Mouse (Mus musculus) stomach, postnatal 0 days (tissue): ENCODE measurements at regions not wholly inside any gene's neighbourhood (a gene's known extent, or its start where the extent isn't known, plus 50 kb on each side); places are given as distances from the start of the nearest gene placed in this dataset.

Experiments
- ATAC-seq: fragments of 200-750 bp; cut with Nextera tagmentation; 2 replicates; pipeline ENCODE4 v1.8.0; 2017; ENCODE audit not compliant: low FRiP score, low TSS enrichment
- DNase-seq: peaks from one replicate; pipeline ENCODE4 v3.0.0-alpha.2; 2016; ENCODE audit warnings: low spot score
- H3K27ac ChIP-seq: fragments of 300-500 bp; sonication (generic); replicated peaks from 2 replicates; pipeline ENCODE4 v1.5.1; 2014; ENCODE audit warnings: mild to moderate bottlenecking, control low read depth
- H3K27me3 ChIP-seq: fragments of 300-500 bp; sonication (generic); 2 replicates; pipeline ENCODE4 v1.6.1; 2014; ENCODE audit warnings: low read length; ENCODE audit not compliant: control insufficient read depth, insufficient read depth
- H3K36me3 ChIP-seq: fragments of 300-500 bp; sonication (generic); 2 replicates; pipeline ENCODE4 v1.6.1; 2014; ENCODE audit warnings: low read length, mixed read lengths; ENCODE audit not compliant: control insufficient read depth, insufficient read depth
- H3K4me1 ChIP-seq: fragments of 300-500 bp; sonication (generic); replicated peaks from 2 replicates; pipeline ENCODE4 v1.6.1; 2014; ENCODE audit warnings: antibody characterized with exemption; ENCODE audit not compliant: control insufficient read depth, insufficient read depth
- H3K4me2 ChIP-seq: fragments of 300-500 bp; sonication (generic); replicated peaks from 2 replicates; pipeline ENCODE4 v1.6.1; 2014; ENCODE audit warnings: low read depth, mild to moderate bottlenecking, control low read depth, moderate library complexity
- H3K4me3 ChIP-seq: fragments of 300-500 bp; sonication (generic); 2 replicates; pipeline ENCODE4 v1.5.1; 2014; ENCODE audit warnings: low read depth, low read length, control low read depth
- H3K9ac ChIP-seq: fragments of 300-500 bp; sonication (generic); 2 replicates; pipeline ENCODE4 v1.6.1; 2014; ENCODE audit warnings: mild to moderate bottlenecking, low read length, control low read depth, mixed read lengths
- H3K9me3 ChIP-seq: fragments of 300-500 bp; sonication (generic); 2 replicates; pipeline ENCODE4 v1.6.1; 2016; ENCODE audit warnings: low read length; ENCODE audit not compliant: control insufficient read depth
- CTCF ChIP-seq: IDR thresholded peaks from 2 replicates; pipeline ENCODE4 v1.5.1; 2016; ENCODE audit warnings: antibody characterized with exemption, low read depth, mild to moderate bottlenecking, moderate library complexity
- EP300 ChIP-seq: optimal IDR thresholded peaks from 2 replicates; pipeline ENCODE3; 2016; ENCODE audit warnings: antibody characterized with exemption
- WGBS: fragments of 180-500 bp; shearing (Covaris S2); extraction: QIAGEN DNeasy Blood & Tissue Kit; methylation state at CpG from one replicate; pipeline ENCODE4 v1.1.7; 2014; 5-methylcytosine and 5-hydroxymethylcytosine counted together

DNA sequence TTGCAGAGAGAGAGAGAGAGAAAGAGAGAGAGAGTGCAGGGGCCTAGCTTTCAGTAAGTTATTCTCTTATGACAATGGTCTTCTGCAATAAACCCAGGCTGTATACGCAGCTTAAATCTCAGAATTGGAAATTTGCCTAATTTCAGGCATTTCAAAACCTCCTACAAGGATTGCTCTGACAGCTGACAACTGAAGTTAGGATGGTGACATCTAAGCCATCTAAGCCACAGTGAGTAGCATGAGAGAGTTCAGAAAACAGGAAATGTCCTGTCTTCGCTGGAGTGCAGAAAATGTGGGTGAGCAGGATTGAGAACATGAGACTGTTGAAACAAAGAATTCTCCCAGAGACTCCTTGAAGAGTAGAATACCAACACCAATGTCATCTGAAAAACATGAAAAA lies 56.8 kb downstream of the Fam110c start:
- TF ChIP-seq CTCF (no peak), EP300 (no peak)
- H3K9me3 ChIP-seq: no peaks in the 10 kb centered on the region
- DNase-seq (no peak), ATAC-seq (no peak)
- no peaks in the 10 kb centered on the region for H3K36me3 ChIP-seq
- no peak overlapping the region for H3K27ac ChIP-seq
- no peaks in the 10 kb centered on the region for H3K4me1 ChIP-seq
- H3K4me3 ChIP-seq: no peak overlapping the region
- H3K9ac ChIP-seq: no peak overlapping the region
- H3K4me2 ChIP-seq: no peak overlapping the region
- WGBS: 64% methylated on average over 2 of the region's 2 CpGs
- no peaks in the 10 kb centered on the region for H3K27me3 ChIP-seq

DNA sequence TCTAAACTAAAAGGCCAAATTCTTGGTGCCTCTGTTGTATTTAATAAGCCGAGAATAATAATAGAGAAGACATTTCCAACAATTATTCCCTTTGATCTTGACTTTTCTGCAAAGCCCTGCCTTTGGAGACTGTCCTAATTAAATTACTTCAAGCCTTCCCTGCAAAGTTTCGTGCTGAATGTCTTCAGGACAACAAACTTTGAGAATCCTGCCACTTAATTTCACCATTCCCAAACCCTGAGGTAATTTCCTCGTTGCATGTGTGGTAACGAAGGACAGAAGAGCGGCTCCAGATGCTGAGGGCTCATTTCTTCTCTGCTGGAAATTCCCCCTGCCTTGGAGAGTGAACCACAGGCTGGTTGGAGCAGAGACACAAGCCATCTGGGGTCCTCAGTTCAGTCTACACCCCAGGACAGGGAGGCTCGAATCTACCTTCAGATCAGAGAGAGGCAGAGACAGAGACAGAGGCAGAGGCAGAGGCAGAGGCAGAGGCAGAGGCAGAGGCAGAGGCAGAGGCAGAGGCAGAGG lies 60.9 kb downstream of the Fam110c start:
- no peak overlapping the region for H3K4me3 ChIP-seq
- no peak for DNase-seq
- H3K4me2 ChIP-seq: no peak overlapping the region
- H3K9ac ChIP-seq: no peak overlapping the region
- WGBS: 61% methylated on average over 6 of the region's 6 CpGs
- no peaks in the 10 kb centered on the region for H3K9me3 ChIP-seq
- no peak overlapping the region for H3K27ac ChIP-seq
- H3K27me3 ChIP-seq: no peaks in the 10 kb centered on the region
- no peak for TF ChIP-seq CTCF
- TF ChIP-seq EP300: no peak
- ATAC-seq: no peak
- no peaks in the 10 kb centered on the region for H3K36me3 ChIP-seq
- H3K4me1 ChIP-seq: no peaks in the 10 kb centered on the region

- H3K27ac ChIP-seq: no peak overlapping the region
- no peak overlapping the region for H3K9ac ChIP-seq
- no peaks in the 10 kb centered on the region for H3K9me3 ChIP-seq
- no peak for DNase-seq
- no peaks in the 10 kb centered on the region for H3K27me3 ChIP-seq
- H3K4me2 ChIP-seq: no peak overlapping the region
- H3K4me3 ChIP-seq: no peak overlapping the region
- no peaks in the 10 kb centered on the region for H3K4me1 ChIP-seq
- TF ChIP-seq CTCF (no peak), EP300 (no peak)
- 57% methylated on average over 10 of the region's 10 CpGs for WGBS
- no peaks in the 10 kb centered on the region for H3K36me3 ChIP-seq
- ATAC-seq: no peak
These were observed 62.7 kb downstream of the Fam110c start for GRCm38 (mm10) chr12:31136364-31136763.

DNA sequence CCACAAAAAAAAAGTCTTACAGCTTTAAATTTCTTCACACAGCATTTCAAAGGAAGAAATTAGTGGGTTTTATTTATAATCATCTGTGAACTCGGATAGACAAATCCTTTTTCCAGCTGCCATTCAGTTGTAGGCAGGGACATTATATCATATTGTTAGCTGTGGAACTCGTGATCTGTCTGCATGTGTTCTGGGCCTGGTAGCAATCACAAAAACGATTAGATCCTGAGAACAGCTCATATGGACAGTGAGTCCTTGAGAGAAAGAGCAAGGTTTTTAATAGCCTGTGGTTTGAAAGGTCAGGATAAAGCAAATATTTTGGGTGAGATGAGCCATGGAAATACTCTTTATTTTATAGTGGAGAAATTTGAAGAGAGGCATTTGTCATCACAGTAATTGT lies 63.2 kb downstream of the Fam110c start:
- H3K27me3 ChIP-seq: no peaks in the 10 kb centered on the region
- TF ChIP-seq CTCF (no peak), EP300 (no peak)

GRCm38 (mm10) chr12:31137431-31137830 lies 63.8 kb downstream of the Fam110c start:
- Histone ChIP-seq H3K9me3 (no peaks in the 10 kb centered on the region), H3K36me3 (no peaks in the 10 kb centered on the region), H3K4me3 (no peak overlapping the region), H3K27me3 (no peaks in the 10 kb centered on the region), H3K27ac (0 out of 2 replicates have a peak overlapping the region, but pooled peaks have one; percentile 13), H3K9ac (no peak overlapping the region), H3K4me2 (no peak overlapping the region), H3K4me1 (no peaks in the 10 kb centered on the region)
- DNase-seq (no peak), ATAC-seq (no peak)
- no peak for TF ChIP-seq EP300
- TF ChIP-seq CTCF: no peak
- 59% methylated on average over 5 of the region's 5 CpGs for WGBS

More for the DNA sequence above, 63.2 kb downstream of the Fam110c start:
- Histone ChIP-seq H3K27ac (0 out of 2 replicates have a peak overlapping the region, but pooled peaks have one; percentile 13), H3K9me3 (no peaks in the 10 kb centered on the region), H3K4me3 (no peak overlapping the region), H3K4me1 (no peaks in the 10 kb centered on the region), H3K9ac (no peak overlapping the region), H3K36me3 (no peaks in the 10 kb centered on the region), H3K4me2 (no peak overlapping the region)
- DNase-seq (no peak), ATAC-seq (no peak)
- 29% methylated on average over 3 of the region's 3 CpGs for WGBS

GRCm38 (mm10) chr12:31139853-31140252 lies 66.2 kb downstream of the Fam110c start:
- WGBS: 67% methylated on average over 4 of the region's 4 CpGs
- H3K4me3 ChIP-seq: no peak overlapping the region
- H3K4me1 ChIP-seq: no peaks in the 10 kb centered on the region
- ATAC-seq (no peak), DNase-seq (no peak)
- H3K4me2 ChIP-seq: no peak overlapping the region
- TF ChIP-seq CTCF (no peak), EP300 (no peak)
- no peak overlapping the region for H3K27ac ChIP-seq
- H3K9ac ChIP-seq: no peak overlapping the region
- no peaks in the 10 kb centered on the region for H3K27me3 ChIP-seq
- no peaks in the 10 kb centered on the region for H3K9me3 ChIP-seq
- no peaks in the 10 kb centered on the region for H3K36me3 ChIP-seq
